Mouse (Mus musculus) right cerebral cortex, adult 18-20 months (tissue): ENCODE data around the gene Slit3.

Experiments
- DNase-seq: peaks from one replicate; pipeline ENCODE4 v3.0.0; 2022; ENCODE audit warnings: mixed read lengths

The Slit3 gene

DNA sequence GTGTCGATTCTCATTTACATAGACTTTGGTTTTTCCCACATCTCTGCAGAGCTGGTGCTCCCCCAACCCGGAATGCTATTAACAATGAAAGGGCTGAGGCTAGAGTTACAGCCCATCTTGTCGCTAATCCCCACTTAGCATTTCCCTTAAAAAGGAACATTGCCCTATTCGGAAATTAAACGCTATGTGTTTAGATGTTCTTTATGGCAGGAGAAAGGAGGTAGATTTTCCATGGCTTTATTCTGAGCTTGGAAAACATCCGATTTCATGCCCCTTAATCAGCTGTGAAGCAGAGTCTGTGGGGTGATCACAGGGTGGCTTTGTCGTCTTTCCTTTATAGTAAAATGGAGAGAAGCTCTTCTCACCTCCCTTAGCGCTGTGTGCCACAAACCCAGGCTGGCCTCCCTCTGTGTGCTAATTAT is 244.5 kb downstream of the Slit3 start:
- DNase-seq: no peak

DNA sequence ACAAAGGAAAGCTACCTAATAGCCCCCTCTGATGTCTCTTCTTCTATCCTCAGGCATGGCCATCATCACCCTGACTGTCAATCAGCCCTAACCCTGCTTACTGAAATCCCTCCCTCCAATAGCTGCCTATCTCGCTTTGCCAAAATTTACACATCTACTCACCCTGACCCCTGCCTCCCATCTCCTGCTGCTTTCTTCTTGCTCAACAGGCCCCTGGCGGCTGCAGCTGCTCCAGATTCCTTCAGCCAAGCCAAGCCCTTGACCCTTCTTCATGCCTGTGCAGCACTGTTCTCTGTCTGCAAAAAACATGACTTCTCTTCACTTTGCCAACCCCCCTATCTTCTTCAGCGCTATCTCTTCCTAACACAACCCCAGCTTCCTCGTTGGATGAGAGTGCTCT is 245.6 kb downstream of the Slit3 start:
- DNase-seq: no peak

DNA sequence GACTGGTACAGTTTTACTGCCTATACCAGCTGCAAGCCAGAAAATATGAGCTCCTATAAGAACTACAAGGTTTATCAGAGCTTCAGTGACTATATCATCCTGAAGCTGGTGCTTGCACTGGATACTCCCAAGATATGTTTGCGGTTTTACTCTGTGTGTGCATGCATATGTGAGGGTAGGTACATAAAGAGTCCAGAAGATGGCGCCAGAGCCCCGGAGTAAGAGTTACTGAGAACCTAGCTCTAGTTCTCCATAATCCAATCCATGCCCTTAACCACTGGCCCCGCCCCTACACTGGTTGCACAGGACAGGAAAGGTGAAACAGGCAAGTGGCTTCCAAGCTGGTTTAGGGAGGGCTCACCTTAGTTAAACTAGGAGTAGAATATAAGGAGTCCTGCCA is 246.2 kb downstream of the Slit3 start:
- DNase-seq: no peak

- DNase-seq: no peak
These were observed 248.9 kb downstream of the Slit3 start for GRCm38 (mm10) chr11:35369964-35370363.

- no peak for DNase-seq
These were observed 249.7 kb downstream of the Slit3 start for GRCm38 (mm10) chr11:35370705-35371104.

DNA sequence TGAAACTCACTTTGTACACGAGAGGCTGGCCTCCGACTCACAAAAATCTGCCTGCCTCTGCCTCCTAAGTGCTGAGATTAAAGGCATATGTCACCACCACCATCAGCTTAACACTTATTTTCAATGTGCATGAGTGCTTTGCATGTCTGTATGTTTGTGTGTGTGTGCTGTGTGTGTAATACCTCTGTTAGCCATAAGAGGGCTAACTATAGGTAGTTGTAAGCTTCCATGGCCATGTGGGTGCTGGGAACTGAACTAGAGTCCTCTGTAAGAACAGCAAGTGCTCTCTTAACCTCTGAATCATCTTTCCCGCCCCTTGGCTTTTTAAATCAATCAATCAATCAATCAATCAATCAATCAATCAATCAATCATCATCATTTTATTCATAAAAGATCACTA is 251.4 kb downstream of the Slit3 start:
- no peak for DNase-seq

DNA sequence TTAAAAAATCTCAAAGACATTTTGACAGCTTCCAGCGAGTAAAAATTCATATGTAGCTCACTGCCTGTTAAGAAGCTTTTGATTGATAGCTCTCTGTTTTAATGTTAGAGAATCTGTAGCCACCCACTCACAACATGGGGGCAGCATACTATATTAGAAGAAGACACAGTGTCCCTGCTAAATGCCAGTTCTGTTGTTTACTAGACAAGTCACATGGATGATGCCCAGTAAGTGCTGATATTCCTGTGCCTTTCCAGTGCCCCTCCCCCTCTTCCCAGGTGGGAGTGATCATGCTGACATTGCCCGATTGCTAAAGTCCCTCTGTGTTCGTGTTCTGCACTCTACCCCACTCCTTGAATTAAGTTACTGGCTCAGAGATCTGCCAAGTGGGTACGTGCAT is 254.0 kb downstream of the Slit3 start:
- DNase-seq: no peak

- no peak for DNase-seq
These were observed 257.8 kb downstream of the Slit3 start for GRCm38 (mm10) chr11:35378802-35379201.

GRCm38 (mm10) chr11:35379407-35379806 is 258.4 kb downstream of the Slit3 start:
- no peak for DNase-seq

DNA sequence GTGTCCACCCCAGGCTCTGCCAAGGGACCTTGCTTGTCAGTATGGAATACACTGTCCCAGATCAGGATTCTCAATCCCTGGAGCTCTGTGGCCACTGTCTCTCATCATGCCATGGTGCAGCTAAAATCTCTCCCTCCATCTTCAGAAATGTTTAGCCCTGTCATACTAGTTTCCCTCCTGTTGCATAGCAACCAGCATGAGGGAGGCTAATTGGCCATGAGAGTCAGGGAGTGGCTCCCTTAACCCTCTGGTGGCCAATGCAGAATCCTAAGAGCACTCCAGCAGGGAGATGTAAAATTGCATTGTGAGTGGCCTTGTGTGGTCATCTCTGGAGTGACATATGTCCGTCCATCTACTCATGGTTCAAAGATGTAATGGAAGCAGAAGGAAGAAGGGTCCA is 259.7 kb downstream of the Slit3 start:
- DNase-seq: no peak

DNA sequence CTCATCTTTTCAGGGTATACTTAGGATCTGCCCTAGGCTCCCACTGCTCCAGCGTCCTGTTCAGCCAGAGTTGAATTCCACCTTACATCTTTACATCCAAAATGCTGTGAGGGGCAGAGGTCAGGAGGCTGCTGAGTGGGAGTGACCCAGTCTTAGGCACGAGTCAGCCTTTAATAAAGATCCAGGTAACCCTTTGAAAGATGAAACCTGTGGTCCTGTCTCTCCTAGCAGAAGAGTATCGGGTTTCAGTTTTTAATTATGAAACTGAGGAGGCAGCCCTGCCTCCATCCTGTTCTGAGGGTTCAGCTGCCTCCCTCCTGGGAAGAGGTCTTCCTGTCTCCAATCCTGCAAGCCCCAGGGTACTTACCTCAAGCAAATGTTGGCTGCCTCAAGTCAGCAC is 264.4 kb downstream of the Slit3 start:
- DNase-seq: no peak

- DNase-seq: no peak
These were observed 266.8 kb downstream of the Slit3 start for GRCm38 (mm10) chr11:35387826-35388225.

DNA sequence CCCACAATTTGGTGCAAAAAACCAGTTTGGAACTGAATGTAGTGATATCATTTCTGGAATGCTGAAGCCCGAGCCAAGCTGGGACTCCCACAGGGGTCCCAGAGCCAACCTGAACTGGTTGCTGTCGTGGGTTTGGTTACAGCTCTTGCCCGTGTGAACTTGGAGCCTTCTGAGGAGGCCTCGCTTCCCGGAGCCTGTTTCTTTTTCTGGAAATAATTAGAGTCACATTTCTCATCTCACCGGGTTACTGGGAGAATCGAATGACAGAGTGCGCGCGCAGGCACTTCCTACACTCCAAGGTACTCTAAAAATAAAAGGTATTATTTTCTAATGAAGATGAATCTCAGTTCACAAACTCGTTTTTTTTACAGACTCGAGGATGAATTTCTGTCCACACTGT is 267.4 kb downstream of the Slit3 start:
- DNase-seq: peak; percentile 58

DNA sequence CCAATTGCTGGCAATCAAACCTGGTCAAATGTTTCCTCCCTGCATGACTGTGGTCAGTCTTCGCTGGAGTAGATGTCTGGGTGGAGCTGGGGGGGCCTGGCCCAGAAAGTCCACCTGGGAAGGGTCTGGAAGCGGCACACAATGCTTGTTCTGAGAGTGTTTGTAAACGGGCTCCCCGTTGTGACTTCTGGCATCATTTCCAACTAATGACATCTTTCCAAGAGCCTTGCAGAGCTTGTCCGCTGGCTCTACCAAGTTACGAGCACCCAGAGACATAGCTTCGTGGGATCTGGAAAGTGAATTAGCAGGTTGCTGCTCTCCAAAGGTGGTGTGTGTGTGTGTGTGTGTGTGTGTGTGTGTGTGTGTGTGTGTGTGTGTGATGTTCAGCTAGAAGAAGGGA is 268.3 kb downstream of the Slit3 start:
- DNase-seq: no peak

DNA sequence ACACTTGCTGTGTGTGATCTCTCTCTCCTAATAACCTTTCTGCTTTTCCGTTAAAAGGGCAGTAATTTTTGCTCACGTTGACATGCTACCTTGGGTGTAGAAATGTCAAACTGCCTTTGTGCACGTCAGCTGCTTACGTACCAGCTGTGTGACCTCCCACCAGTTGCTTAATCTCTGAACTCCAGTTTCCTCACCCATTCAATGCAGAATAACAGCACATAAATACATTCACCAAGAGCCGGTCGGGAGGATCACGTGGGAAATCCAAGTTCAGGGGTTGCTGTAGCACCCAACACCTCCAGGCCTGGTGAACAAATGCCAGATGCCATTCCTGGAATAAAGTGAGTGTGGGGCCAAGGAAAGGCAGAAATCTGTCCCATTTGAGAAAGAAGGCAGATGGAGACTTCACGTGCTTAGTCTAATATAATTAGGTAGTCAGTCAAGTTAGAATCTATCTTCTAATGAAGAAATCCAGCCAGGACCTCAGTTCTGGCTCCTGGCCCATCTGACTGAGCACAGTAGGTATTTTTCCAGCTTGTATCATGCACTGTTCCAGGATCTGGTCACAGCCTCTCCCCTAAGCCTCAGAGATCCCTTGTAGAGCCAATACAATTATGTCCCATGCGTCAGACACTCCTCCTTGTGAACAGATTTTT is 268.9 kb downstream of the Slit3 start:
- DNase-seq: no peak

- DNase-seq: no peak
These were observed 272.8 kb downstream of the Slit3 start for GRCm38 (mm10) chr11:35393815-35394214.

DNA sequence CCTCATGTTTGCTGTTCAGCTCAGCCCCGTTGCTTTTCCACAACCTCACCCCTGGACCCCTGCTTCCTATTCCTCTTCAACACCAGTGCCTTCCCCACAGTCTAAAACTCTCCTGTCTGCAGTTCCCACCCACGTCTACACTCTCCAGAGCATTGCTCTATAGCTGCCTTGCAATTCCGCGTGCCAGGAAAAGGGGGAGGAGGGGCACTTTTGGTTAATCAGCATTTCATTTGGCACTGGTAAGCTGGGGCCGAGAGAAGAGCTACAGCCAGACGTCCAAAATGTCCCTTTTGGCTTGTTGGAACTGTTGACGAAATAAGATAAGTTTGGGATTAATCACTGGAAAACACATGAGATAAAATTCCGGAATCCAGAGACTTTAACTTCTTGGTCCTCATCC is 274.4 kb downstream of the Slit3 start:
- peak; percentile 35 for DNase-seq

GRCm38 (mm10) chr11:35398353-35398752 is 277.3 kb downstream of the Slit3 start:
- DNase-seq: peak; percentile 24

DNA sequence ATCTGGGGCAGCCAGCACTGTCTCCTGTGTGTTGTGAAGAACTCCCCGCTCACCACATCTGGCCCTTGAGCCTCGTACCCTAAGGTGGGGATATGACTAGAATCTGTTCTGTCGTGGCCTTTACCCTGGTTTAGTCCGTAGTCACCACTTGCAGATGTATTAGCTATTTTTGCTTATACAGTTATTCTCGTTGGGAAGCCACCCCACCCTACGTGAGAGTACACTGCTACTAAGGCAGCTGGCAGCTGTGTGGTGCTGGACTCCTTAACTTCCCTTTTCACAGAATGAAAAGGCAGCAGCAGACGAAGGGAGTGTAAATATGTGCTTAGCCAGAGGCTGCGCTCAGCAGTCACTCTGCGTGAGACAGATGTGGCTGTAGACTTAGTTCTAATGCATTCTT is 282.5 kb downstream of the Slit3 start:
- DNase-seq: no peak

GRCm38 (mm10) chr11:35406045-35406444 is 285.0 kb downstream of the Slit3 start:
- no peak for DNase-seq

DNA sequence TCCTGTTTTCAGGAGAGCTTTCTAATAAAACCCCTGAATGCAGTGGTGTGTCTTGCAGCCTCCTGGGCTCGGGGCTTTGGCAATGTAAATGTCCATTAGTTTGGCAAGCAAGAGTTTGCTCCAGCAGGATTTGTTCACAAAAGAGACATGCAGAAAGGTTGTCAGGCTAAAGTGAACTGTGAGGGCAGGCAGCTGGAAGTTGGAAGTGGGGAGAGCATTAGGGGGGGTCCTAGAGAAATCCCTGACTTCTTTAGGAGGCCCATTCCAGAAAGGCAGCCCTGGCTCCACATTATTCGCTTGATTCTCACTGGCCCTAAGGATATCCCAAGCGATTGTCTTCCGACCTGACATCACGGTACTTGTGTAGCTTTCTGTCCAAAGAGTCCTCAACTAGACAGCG is 285.5 kb downstream of the Slit3 start:
- no peak for DNase-seq

DNA sequence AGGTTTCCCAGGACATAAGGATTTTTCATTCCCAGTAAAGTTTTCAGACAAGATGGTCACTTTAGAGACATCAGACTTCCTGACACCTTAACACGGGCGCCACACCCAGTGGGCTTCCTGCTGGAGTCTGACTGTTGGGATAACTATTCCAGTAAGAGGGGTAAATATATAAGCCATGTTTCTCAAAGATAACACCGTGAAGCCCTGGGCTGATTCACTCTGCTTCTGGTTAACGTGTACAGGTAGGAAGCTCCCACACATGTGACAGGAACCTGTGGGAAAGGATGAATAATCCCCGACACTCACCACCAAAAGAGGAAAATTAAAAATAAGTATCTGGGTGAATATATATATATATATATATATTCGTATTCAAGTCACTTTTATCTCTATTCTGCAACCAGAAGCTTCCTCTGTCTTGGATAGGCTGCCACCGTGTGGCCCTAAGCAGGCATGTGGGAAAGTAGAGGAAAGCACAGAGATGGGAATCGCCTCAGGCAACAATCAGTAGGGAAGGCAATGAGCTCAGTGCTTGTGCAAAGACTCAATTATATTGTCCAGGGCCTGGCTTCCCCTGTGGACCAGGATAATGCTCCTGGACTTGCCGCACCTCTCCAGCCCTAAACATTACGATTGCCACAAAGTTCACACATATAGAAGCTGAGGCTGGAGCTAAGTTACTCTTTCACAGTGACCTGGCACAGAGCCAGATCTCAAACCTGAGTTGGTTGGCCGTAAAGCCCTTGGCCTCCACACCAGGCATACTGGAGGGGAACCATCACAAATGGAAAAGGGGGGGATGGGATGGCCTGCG is 286.5 kb downstream of the Slit3 start:
- peak; percentile 79 for DNase-seq

DNA sequence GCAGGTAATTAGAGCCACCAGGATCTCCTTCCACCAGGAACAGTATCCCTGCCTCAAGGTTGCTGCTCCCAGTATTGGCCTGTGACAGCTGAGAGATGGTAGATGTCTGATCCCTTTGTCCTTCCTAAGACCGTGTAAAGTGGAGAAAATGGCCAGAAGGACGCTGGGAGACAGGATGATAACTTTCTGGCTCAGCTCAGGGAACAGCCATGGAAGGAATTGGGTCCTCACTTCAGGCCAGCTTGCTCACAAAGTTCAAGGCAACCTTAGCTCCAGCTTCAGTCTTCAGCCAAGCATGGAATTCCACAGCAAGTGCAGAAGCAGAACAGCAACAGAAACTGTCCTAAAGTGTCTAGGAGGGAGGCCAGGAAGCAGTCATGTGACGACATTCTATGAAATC is 289.4 kb downstream of the Slit3 start:
- no peak for DNase-seq

DNA sequence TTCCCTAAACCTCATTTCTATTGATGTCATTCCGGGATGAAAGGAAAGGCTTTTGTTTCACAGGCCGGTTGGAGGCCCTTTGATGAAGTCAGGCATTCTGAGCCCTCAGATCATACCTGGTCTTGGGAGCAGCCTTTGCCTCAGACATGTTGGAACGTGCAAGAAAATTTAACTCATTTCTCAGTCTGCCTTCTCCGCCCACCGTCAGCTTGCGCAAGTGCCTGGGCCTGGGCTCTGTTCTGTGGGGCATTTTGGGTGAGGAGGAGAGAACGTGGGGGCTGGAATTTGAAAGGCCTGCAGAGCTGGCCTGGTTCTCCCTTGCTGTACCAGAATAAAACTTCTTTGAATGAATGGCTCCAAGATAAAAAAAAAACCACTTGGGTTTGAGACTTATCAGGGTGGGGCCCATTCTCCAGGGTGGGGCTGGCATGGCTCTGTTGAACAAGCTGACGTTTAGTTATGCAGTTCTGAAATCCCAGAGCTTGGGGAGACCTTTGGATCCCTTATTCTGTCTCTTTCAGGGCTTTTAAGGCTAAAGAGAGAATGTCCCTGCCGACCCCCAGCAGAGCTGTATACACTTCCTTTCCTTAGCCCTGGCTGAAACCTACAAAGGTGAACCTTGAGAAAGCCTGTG is 294.9 kb downstream of the Slit3 start:
- DNase-seq: peak; percentile 51
